ENCODE assay signal across 29 mouse cellular contexts in genomic region chr7:123753252-123753651, GRCm38 (mm10).
DNase-seq lines count a peak whose midpoint lies in the region; ATAC-seq lines count a peak whose summit lies in the region.
"Had no signal": no experiment of that assay in that cellular context is flagged by ENCODE, and none has a peak within 500 bp of the region (broad histone marks: within the 10 kb centered on the region; RNA-seq: fewer than 3 reads in every experiment).

No protein-coding gene starts in this region.

- no peaks in the 10 kb centered on the region for H3K36me3 ChIP-seq in megakaryocyte, embryonic 14.5 days (replicated peaks; ENCODE audit: low read length)
- H3K36me3 ChIP-seq: embryonic facial prominence, embryonic 13.5 days; forebrain, embryonic 12.5 days; heart, embryonic 13.5 days; intestine, embryonic 15.5 days; limb, embryonic 12.5 days; liver, embryonic 15.5 days had no signal

- H3K9me3 ChIP-seq in megakaryocyte, embryonic 14.5 days = peaks cover 8% of the 10 kb centered on the region; the same call in 1 of the 2 replicates
- H3K9me3 ChIP-seq: embryonic facial prominence, embryonic 13.5 days; forebrain, embryonic 12.5 days; heart, embryonic 13.5 days; intestine, embryonic 15.5 days; limb, embryonic 12.5 days; liver, embryonic 15.5 days had no signal

- peak overlapping the region; percentile 9 for H3K4me3 ChIP-seq in megakaryocyte, embryonic 14.5 days (replicated peaks)
- H3K4me3 ChIP-seq: embryonic facial prominence, embryonic 13.5 days; forebrain, embryonic 12.5 days; heart, embryonic 13.5 days; intestine, embryonic 15.5 days; layer of hippocampus, adult 2 months; limb, embryonic 12.5 days; liver, embryonic 15.5 days had no signal

- peak; percentile 10 to 38 for DNase-seq in frontal cortex, adult 2 months (ENCODE audit: extremely low spot score in 1 of 2, low spot score in 1 of 2)
- no peak for DNase-seq in frontal cortex, postnatal 10 days (ENCODE audit: low spot score in 2 of 2)
- DNase-seq in left cerebral cortex, adult 9 months (ENCODE audit: low spot score in 2 of 2) = peak; percentile 36 to 41
- DNase-seq in telencephalon, adult 2 months (ENCODE audit: low read depth, low spot score) = peak; percentile 63
- DNase-seq in spleen, postnatal 10 days (ENCODE audit: low spot score in 2 of 2) = no peak
- DNase-seq: adrenal gland, postnatal 14 days; cerebellum, adult 11-12 months; cerebellum, postnatal 10 days; heart, postnatal 10 days; kidney, adult 2 months; kidney, postnatal 36 days; layer of hippocampus, postnatal 36 days; lung, embryonic 14.5 days; lung, postnatal 14 days; spleen, adult 18-20 months; thymus, adult 2 months; thymus, postnatal 36 days had no signal

- no peak for ATAC-seq in megakaryocyte, adult 5-6 weeks (ENCODE audit: poor library complexity, severe bottlenecking)
- ATAC-seq: hindbrain, postnatal 0 days; intestine, embryonic 15.5 days; midbrain, embryonic 16.5 days; Patski had no signal

- no peaks in the 10 kb centered on the region for H3K27me3 ChIP-seq in megakaryocyte, embryonic 14.5 days (replicated peaks)
- H3K27me3 ChIP-seq: embryonic facial prominence, embryonic 13.5 days; forebrain, embryonic 12.5 days; heart, embryonic 13.5 days; intestine, embryonic 15.5 days; limb, embryonic 12.5 days; liver, embryonic 15.5 days; Patski had no signal

- no peaks in the 10 kb centered on the region for H3K4me1 ChIP-seq in megakaryocyte, embryonic 14.5 days
- H3K4me1 ChIP-seq: embryonic facial prominence, embryonic 13.5 days; forebrain, embryonic 12.5 days; heart, embryonic 13.5 days; intestine, embryonic 15.5 days; limb, embryonic 12.5 days; liver, embryonic 15.5 days had no signal

Comparison
In these comparisons a context has a peak if more than half of its experiments do, and no peak if none do; other contexts are left out.
1. DNase-seq: peak in frontal cortex, adult 2 months (2 of 2), left cerebral cortex, adult 9 months (2 of 2) and telencephalon, adult 2 months (single experiment); none in frontal cortex, postnatal 10 days (0 of 2) and spleen, postnatal 10 days (0 of 2).